Mouse (Mus musculus) central nervous system, embryonic 18 days (tissue): ENCODE measurements around the gene Ggact. TPM values are rescaled to one million over a fixed set of nuclear protein-coding genes. Genes with fewer than 3 reads are reported as not detected.

Experiments
- polyA plus RNA-seq: library from polyadenylated mRNA; depleted of rRNA; stranded (reverse); fragments of >200 nt; gene quantifications from 2 replicates; pipeline ENCODE4 v1.2.3, GENCODE M21; 2012; rRNA removed

The Ggact gene
- 11.5 and 12.6 TPM in 2 replicates for polyA plus RNA-seq

GRCm38 (mm10) chr14:122913657-122914056 is at the start of gene Ggact:
TSS of gene Ggact (minus strand) at chr14:122913757.

Other genes with a start within 250 kb of the Ggact start
- gene Tmtc4, start 70.3 kb upstream of the Ggact start, polyA plus RNA-seq, result 29.7 and 29.9 TPM in 2 replicates